Mouse (Mus musculus): ENCODE results near the gene Lce1c. TPM values are rescaled to one million over a fixed set of nuclear protein-coding genes. Genes with fewer than 3 reads are reported as not detected.

The Lce1c gene
- polyA plus RNA-seq (2012; rRNA removed; ENCODE audit: low replicate concordance) = 0.27 TPM in 1 of 2 replicates, not detected in the other

GRCm38 (mm10) chr3:92678947-92679346, at the start of gene Lce1c:
TSS of gene Lce1c (plus strand) at chr3:92679247.

GRCm38 (mm10) chr3:92648207-92648606, 30.8 kb upstream of the Lce1c start, which contains the start of gene Lce1a1:
TSS of gene Lce1a1 (minus strand) at chr3:92648307.

GRCm38 (mm10) chr3:92656826-92657225, 22.2 kb upstream of the Lce1c start, which contains the start of gene Lce1b:
TSS of gene Lce1b (minus strand) at chr3:92656926.

GRCm38 (mm10) chr3:92670215-92670614, 8.8 kb upstream of the Lce1c start, which contains the start of gene Lce1a2:
TSS of gene Lce1a2 (minus strand) at chr3:92670315.

GRCm38 (mm10) chr3:92687110-92687509, 8.1 kb downstream of the Lce1c start, which contains the start of gene Lce1d:
TSS of gene Lce1d (minus strand) at chr3:92687210.

GRCm38 (mm10) chr3:92708974-92709373, 29.9 kb downstream of the Lce1c start, which contains the start of gene Lce1e:
TSS of gene Lce1e (minus strand) at chr3:92709074.

GRCm38 (mm10) chr3:92720250-92720649, 41.2 kb downstream of the Lce1c start, which contains the start of gene Lce1f:
TSS of gene Lce1f (minus strand) at chr3:92720350.

Other genes starting within 250 kb of the Lce1c start
- gene Gm9774, start 249.8 kb upstream of the Lce1c start, polyA plus RNA-seq (2012; rRNA removed; ENCODE audit: low replicate concordance) = 10.1 and 10.8 TPM in 2 replicates
- gene Sprr2k, start 246.7 kb upstream of the Lce1c start, polyA plus RNA-seq (2012; rRNA removed; ENCODE audit: low replicate concordance) = not detected in 2 replicates
- not detected in 2 replicates for gene Sprr1b, start 240.5 kb upstream of the Lce1c start, polyA plus RNA-seq (2012; rRNA removed; ENCODE audit: low replicate concordance)
- gene Sprr3, start 220.5 kb upstream of the Lce1c start, polyA plus RNA-seq (2012; rRNA removed; ENCODE audit: low replicate concordance) = 0.33 TPM in 1 of 2 replicates, not detected in the other
- gene Sprr1a, start 193.4 kb upstream of the Lce1c start, polyA plus RNA-seq (2012; rRNA removed; ENCODE audit: low replicate concordance) = 12.2 and 29.6 TPM in 2 replicates
- not detected in 2 replicates for gene Sprr4, start 178.8 kb upstream of the Lce1c start, polyA plus RNA-seq (2012; rRNA removed; ENCODE audit: low replicate concordance)
- gene 2310046K23Rik, start 144.7 kb upstream of the Lce1c start, polyA plus RNA-seq (2012; rRNA removed; ENCODE audit: low replicate concordance) = not detected in 2 replicates
- gene Ivl, start 105.5 kb upstream of the Lce1c start, polyA plus RNA-seq (2012; rRNA removed; ENCODE audit: low replicate concordance) = not detected in 2 replicates
- 0.26 TPM in 1 of 2 replicates, not detected in the other for gene Smcp, start 90.2 kb upstream of the Lce1c start, polyA plus RNA-seq (2012; rRNA removed; ENCODE audit: low replicate concordance)
- not detected in 2 replicates for gene 2210017I01Rik, start 71.8 kb upstream of the Lce1c start, polyA plus RNA-seq (2012; rRNA removed; ENCODE audit: low replicate concordance)
- not detected in 2 replicates for gene Lce6a, start 57.6 kb upstream of the Lce1c start, polyA plus RNA-seq (2012; rRNA removed; ENCODE audit: low replicate concordance)
- gene Lce1a1, start 30.9 kb upstream of the Lce1c start, polyA plus RNA-seq (2012; rRNA removed; ENCODE audit: low replicate concordance) = not detected in 2 replicates
- gene Lce1b, start 22.3 kb upstream of the Lce1c start, polyA plus RNA-seq (2012; rRNA removed; ENCODE audit: low replicate concordance) = 0.19 TPM in 1 of 2 replicates, not detected in the other
- gene Lce1a2, start 8.9 kb upstream of the Lce1c start, polyA plus RNA-seq (2012; rRNA removed; ENCODE audit: low replicate concordance) = not detected in 2 replicates
- gene Lce1d, start 8.0 kb downstream of the Lce1c start, polyA plus RNA-seq (2012; rRNA removed; ENCODE audit: low replicate concordance) = not detected in 2 replicates
- gene Lce1e, start 29.8 kb downstream of the Lce1c start, polyA plus RNA-seq (2012; rRNA removed; ENCODE audit: low replicate concordance) = not detected in 2 replicates
- gene Lce1f, start 41.1 kb downstream of the Lce1c start, polyA plus RNA-seq (2012; rRNA removed; ENCODE audit: low replicate concordance) = 0.21 TPM in 1 of 2 replicates, not detected in the other
- gene Gm38119, start 59.8 kb downstream of the Lce1c start, polyA plus RNA-seq (2012; rRNA removed; ENCODE audit: low replicate concordance) = not detected in 2 replicates
- not detected in 2 replicates for gene Lce1g, start 73.1 kb downstream of the Lce1c start, polyA plus RNA-seq (2012; rRNA removed; ENCODE audit: low replicate concordance)
- not detected in 2 replicates for gene Lce1h, start 85.8 kb downstream of the Lce1c start, polyA plus RNA-seq (2012; rRNA removed; ENCODE audit: low replicate concordance)
- gene Lce1i, start 99.7 kb downstream of the Lce1c start, polyA plus RNA-seq (2012; rRNA removed; ENCODE audit: low replicate concordance) = not detected in 2 replicates
- gene Lce1j, start 111.3 kb downstream of the Lce1c start, polyA plus RNA-seq (2012; rRNA removed; ENCODE audit: low replicate concordance) = not detected in 2 replicates
- not detected in 2 replicates for gene Lce1k, start 128.6 kb downstream of the Lce1c start, polyA plus RNA-seq (2012; rRNA removed; ENCODE audit: low replicate concordance)
- not detected in 2 replicates for gene Kprp, start 148.0 kb downstream of the Lce1c start, polyA plus RNA-seq (2012; rRNA removed; ENCODE audit: low replicate concordance)
- gene Lce1l, start 172.0 kb downstream of the Lce1c start, polyA plus RNA-seq (2012; rRNA removed; ENCODE audit: low replicate concordance) = not detected in 2 replicates
- gene 2310050C09Rik, start 191.0 kb downstream of the Lce1c start, polyA plus RNA-seq (2012; rRNA removed; ENCODE audit: low replicate concordance) = not detected in 2 replicates
- not detected in 2 replicates for gene Lce3a, start 247.0 kb downstream of the Lce1c start, polyA plus RNA-seq (2012; rRNA removed; ENCODE audit: low replicate concordance)